Mouse (Mus musculus) spleen, postnatal 4 days (tissue): ENCODE measurements around the gene Etv6.

Experiments used
- DNase-seq, 2 experiments: peaks; one replicate each; pipeline ENCODE4 v3.0.0; 2022; ENCODE audit warnings: low spot score in 2 of 2

The Etv6 gene

DNA sequence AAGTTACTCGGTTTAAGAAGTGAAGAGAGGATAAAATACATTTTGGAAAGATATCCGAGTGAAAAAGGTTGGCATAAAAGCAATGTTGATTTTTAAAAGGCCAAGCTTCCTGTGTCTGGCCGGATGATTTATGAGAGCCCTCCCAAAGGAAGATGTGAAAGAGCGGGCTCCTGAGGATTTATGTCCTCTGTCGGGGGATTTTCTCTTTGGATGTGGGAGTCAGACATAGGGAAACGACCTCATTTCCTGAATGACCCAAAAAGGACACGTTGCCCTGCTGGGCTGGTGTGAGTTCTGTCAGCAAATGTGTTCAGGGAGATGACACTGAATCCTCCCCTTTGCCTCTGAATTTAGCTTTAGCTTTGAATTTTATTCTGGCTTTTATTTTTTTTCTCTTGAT lies 8.0 kb downstream of the Etv6 start:
- no peak for DNase-seq

- DNase-seq = no peak
These were observed 9.8 kb downstream of the Etv6 start for GRCm38 (mm10) chr6:134045092-134045868.

GRCm38 (mm10) chr6:134046136-134046535 lies 10.6 kb downstream of the Etv6 start:
- no peak for DNase-seq

DNA sequence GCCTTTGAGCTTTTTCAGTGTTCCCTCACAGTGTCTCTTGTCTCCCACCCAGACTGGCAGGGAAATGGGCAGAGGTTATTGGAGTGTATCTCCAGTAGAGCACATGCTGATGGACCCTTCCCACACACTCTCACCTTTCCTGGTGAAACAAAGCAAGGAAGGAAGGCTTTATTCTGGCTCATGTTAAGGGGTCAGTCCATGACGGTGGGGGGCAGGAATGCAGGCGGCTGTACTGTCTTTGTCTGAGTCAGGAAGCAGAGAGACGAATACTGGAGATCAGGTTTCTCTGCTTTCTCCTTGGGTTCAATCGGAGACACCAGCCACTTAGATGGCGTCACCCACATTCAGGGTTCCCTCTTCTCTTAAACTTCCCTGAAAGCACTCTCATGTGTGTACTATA lies 11.7 kb downstream of the Etv6 start:
- no peak for DNase-seq

- no peak for DNase-seq
These were observed 12.5 kb downstream of the Etv6 start for GRCm38 (mm10) chr6:134047974-134048373.

GRCm38 (mm10) chr6:134048965-134049364 lies 13.5 kb downstream of the Etv6 start:
- DNase-seq = no peak

GRCm38 (mm10) chr6:134050466-134050865 lies 15.0 kb downstream of the Etv6 start:
- DNase-seq = no peak

DNA sequence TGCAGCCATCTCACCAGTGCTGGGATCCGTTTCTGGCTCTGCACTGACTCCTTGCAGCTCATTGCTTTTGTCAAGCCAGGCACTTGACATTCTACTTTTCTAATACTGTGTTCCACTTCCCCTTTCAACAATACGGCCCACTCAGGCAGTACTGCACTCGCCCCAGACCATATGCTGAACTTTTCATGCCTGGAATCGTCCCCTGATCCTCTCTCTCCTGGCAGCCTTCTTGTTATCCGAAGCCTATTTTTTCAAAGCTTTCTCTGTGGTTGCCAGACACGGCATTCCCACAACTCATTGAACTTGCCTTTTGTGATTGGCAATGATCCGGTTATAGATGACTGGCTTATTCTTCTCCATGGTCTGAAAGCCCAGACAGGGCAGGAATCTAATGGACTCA lies 16.4 kb downstream of the Etv6 start:
- no peak for DNase-seq

DNA sequence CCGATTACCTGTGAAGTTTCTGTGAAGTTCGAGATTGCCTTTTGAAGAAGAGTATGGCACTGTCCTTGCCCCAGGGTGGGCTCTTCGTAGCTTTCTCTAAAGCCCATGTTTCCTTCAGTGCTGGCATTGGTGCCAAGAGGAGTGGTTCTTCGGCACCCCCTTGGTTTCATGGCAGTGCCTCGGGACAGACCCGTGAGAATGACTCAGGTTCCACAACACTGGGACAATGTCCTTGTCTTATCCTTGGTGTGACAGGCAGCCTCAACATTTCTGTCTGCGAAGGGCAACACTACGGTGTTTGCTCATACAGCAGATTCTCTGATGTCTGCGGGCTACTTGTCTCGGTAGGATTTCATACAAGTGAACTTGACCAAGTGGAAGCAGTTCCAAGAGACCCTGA lies 17.6 kb downstream of the Etv6 start:
- no peak for DNase-seq

DNA sequence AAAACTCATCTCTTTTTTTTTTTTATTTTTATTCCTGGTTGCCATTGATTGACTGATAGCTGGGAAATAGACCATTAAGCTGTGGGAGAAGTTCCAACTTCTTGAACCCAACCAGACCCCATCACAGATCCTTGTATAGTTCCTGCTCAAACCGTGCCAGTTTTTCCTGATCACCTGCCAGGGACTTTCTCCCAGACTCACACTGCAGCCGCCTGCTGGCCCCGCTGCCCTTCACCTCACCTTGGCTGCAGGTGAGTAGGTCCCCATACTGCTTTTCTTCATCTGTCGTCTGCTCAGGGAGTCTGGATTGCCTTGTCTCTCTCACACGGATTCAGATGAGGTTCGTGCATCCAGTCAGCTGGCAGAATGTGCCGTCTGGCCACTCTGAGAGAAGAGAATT lies 18.1 kb downstream of the Etv6 start:
- no peak for DNase-seq

- DNase-seq = no peak
These were observed 20.1 kb downstream of the Etv6 start for GRCm38 (mm10) chr6:134055588-134055987.

GRCm38 (mm10) chr6:134058451-134058850 lies 23.0 kb downstream of the Etv6 start:
- no peak for DNase-seq

- DNase-seq = no peak
These were observed 23.5 kb downstream of the Etv6 start for GRCm38 (mm10) chr6:134058886-134059551.

DNA sequence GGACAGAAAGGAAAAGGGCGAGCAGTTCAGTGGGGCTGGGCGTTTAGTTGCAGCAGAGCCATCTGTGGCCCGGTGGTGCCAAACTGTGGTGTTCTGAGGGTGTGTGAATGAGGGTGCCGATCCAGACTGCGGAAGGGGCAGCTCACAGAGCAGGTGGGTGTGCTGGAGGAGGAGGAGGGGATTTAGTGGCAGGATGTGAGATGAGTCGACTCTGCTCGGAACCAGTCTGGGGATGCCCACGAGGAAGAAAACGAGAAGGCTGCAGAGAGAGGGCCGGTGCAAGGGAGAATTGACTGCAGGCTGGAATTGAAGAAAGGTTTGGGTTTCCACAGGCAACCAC lies 24.0 kb downstream of the Etv6 start:
- DNase-seq = no peak

GRCm38 (mm10) chr6:134060036-134060435 lies 24.5 kb downstream of the Etv6 start:
- no peak for DNase-seq

DNA sequence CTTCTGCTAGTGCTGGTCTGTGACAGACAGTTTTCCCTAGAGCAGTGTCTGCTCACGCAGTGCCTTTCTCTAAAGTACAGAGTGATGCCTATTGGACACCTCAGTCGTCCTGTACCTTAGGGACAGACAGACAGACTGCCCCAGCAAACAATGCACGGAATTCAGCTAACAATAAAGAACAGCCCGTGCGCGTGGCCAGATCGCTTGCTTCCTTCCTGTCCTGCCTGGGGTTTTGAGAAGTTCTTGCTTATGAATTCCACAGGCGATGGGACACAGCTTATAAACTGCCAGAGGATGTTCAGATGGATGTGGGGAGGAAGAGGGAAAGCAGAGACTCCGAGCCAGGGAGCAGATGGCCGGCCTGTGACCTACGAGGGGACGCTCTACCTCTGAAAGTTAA lies 25.3 kb downstream of the Etv6 start:
- no peak for DNase-seq

DNA sequence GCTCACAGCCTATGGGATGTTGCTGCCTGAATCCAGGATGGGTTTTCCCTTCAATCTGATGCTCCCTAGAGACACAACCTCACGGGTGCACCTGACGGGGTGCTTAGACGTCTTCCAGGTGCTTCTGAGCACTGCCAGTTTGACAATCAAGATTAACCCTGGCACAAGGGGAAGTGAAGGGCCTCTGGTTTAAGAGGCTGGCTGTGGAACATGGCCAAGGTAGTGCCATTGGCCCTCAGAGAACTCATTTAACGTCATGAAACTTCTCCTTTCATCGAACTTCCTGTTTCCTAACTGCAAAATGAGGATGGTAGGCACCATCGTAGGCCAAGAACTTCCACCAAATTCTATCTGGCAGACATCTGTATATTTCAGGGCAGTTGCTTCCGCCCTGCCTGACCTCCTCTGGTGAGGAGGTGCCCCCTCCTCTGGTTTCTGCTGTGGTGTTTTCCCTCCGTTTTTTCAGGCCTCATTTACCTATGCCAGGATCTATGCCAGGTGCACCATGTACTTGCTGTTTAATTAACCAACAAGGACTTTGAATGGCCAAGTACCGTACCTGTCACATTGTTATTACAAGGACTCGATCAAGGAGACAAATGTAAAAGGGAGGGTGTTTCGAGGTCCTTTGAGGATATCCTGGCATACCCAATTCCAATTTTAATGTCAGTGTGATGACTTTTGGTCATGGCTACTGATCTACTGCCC lies 29.7 kb downstream of the Etv6 start:
- DNase-seq = peak in 1 of 2 experiments; percentile 18

GRCm38 (mm10) chr6:134066112-134066511 lies 30.6 kb downstream of the Etv6 start:
- DNase-seq = no peak

DNA sequence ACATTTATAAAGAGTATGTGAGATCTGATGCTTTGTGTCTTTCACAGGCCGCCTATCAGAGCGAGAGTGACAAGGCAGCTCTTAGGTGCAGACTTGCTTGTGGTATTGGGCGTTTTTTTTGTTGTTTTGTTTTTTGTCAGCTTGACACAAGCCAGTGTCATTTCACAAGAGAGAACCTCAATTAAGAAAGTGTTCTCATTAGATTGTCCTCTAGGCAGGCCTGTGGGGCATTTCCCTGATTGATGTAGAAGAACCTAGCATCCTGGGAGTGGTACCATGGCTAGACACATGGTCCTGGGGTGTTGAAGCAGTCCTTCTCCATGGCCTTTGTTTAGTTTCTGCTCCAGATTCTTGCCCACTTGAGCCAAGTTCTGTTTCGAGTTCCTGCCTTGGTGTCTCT lies 31.5 kb downstream of the Etv6 start:
- DNase-seq = no peak

DNA sequence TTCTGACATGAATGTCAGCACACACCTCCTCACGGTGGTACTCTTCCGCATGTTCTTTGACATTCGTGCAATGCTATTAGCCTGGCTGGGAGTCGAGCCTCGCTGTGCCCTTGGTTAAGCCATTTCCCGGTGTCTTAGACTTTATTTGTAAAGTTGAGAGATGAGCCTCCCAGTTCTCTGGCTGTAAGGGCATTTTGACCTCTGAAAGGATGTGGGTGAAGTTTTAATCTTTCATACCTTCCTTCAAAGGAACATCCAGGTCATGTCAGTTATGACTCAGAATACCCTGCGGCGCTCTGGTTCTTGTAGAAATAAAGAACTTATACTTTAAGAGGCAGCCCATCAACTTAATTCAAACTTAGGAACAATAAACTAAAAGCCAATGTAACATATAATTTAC lies 32.0 kb downstream of the Etv6 start:
- DNase-seq = no peak

- no peak for DNase-seq
These were observed 36.9 kb downstream of the Etv6 start for GRCm38 (mm10) chr6:134072439-134072838.

- no peak for DNase-seq
These were observed 37.4 kb downstream of the Etv6 start for GRCm38 (mm10) chr6:134072906-134073305.

DNA sequence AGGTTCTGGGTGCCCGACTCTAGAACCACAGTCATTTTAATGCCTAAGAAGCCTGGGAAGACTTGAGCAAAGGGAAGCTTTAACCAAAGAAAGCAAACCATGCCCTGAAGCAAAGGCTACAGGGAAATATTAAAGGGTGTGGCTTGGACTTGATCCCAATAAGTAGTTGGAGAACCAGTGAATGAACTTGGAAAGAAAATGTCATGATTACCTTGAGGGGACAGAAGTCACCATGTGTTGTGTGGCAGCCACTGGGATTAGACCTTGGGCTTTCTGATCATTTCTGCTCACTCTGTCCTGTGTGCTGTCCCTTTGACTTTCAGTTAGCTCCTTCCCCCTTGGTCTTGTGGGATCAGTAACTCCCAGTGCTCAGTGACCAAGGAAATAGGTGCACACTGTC lies 38.9 kb downstream of the Etv6 start:
- DNase-seq = no peak
